Mouse (Mus musculus): ENCODE data around the gene Actl7a.

DNA sequence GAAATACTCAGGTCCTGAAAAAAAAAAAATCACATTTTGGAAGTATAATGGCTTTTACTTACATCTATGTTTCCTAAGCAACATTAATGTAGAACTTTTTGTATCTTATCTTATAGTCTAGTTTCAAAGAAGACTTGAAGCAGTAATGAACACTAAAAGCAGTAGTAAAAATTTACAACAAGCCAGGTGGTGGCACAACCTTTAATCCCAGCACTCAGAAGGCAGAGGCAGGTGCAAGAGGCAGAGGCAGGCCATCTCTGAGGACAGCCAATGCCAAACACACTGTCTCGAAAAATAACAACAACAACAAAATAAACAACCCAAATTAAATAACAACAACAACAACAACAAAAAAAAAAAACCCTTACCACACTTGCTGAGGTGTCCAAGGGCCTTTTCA, 27.9 kb downstream of the Actl7a start:
- no peak for TF ChIP-seq CTCF (IDR thresholded peaks at IDR 0.05; ENCODE audit: low read depth)
- no peak for TF ChIP-seq EP300 (IDR thresholded peaks at IDR 0.05; ENCODE audit: low read depth)

All from liver, postnatal 0 days (tissue).